Mouse (Mus musculus): ENCODE results near the gene Nol9.
"Not testable (repeated sequence)": the region's sequence is repeated elsewhere in the genome, so short reads cannot be mapped to it uniquely, and the experiment has no call there.

Nol9 gene

DNA sequence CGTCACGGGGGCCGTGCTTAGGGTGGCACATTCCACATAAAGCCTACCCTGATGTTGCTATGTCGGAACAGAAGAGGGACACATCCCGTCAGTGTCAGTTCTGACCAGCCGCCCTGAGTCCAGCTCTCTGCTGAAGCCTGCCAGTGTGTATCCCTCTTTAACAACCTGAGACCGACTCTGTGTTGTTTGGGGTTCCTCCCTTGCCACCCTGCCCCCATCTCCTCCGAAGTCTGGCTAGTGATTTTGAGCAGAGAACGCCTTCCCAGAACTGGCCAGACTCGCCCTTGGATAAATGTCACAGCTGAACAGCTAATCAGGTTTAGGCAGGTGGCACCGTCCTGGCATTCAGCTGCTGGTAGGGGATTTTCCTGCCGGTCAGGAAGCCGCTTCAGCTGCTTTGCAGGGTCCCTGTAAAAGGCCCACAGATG, 28.4 kb upstream of the Nol9 start:
- no peak for DNase-seq (ENCODE audit: low spot score in 2 of 2)

DNA sequence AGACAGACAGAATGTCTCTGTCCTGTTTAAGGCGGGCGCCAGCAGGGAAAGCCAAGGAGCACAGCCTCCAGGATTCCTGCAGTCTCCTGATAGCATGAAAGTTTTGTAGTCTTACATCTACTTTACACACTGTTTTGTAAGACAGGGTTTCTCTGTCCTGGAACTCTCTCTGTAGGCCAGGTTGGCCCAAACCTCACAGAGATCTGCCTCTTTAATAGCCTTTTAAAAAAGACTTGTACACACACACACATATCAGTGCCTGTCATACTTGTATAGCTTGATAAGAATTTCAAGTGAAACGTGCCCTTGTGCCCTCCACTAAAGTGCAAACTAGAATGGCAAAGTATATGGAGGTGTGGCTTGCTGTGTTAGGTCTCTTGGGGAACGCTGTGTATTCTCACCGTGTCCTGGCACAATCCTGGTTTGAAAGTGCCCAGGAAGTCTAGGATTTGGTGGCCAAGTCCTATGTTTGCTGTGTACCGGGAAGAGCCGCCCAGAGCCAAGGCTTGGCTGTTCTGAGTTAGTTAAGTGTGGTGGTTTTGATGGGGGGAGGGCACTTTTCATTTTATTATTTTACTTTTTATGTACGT, 27.9 kb upstream of the Nol9 start:
- no peak for DNase-seq (ENCODE audit: low spot score in 2 of 2)

DNA sequence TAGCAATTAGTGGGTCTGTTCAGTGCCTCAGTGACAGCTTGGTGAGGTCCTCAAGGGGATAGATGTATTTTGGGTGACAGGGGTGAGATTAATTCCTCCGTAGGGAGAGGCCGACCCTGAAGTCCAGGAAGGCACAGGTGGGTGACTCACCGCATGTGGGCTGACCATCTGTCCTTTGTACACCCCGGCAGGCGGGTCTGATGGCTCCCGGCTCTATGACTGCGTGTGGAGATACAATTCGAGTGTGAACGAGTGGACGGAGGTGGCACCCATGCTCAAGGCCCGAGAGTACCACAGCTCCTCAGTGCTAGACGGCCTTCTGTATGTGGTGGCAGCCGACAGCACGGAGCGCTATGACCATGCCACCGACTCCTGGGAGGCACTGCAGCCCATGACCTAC, 27.0 kb upstream of the Nol9 start:
- no peak for DNase-seq (ENCODE audit: low spot score in 2 of 2)

DNA sequence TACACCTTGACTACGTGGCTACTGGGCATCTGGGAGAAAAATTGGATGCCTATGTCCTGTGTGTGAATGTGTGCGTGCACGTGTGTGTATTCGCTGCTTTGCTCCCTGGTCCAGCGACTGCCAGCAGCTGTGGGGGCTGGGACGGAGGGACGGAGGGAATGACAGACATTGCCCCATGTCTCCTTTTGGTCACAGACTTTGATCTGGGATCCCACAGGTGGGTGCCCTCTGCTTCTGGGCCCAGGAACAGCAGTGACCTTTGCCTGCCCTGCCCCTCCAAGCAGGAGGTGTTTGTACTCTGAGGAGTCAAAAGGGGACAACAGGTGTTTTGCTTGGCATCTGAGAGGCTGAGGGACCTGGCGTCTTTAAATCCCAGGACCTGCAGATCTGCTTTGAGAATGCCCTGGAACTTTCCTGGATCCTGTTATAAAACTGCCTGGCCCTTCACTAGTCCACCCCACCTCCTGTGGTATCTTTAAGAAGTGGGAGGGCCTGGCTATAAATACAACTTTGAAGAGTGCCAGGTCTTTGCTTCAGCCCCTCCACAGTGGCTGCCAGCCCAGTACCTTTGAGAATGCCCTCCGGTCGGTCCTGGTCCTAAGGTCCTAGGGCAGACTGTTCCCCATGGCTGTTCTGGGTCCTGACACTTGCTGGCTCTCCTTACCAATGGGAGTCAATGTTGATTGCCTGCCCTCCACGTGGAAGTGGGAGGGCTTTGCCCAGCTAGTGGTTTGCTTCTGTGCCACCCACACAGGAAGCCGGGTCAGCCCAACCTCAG, 25.9 kb upstream of the Nol9 start:
- no peak for DNase-seq (ENCODE audit: low spot score in 2 of 2)

DNA sequence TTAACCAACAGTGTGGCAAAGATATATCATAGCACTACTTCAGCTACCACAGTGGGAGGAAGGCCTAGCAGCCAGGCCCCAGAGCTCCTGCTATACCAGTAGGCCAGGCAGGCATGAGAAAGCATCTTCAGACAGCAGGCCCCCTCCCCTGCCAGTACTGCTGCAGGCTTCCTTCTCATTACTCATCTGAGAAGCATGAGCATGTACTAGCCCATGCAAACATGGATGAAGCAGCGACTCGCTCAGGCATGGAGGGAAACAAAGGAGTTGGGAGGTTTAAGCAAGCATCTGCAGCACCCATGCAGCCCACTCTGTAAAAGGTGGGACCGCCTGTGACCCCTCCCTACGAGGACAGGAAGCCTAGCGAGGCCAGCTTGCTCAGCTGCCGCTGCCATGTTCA, 20.0 kb upstream of the Nol9 start:
- DNase-seq (ENCODE audit: low spot score in 2 of 2): no peak

DNA sequence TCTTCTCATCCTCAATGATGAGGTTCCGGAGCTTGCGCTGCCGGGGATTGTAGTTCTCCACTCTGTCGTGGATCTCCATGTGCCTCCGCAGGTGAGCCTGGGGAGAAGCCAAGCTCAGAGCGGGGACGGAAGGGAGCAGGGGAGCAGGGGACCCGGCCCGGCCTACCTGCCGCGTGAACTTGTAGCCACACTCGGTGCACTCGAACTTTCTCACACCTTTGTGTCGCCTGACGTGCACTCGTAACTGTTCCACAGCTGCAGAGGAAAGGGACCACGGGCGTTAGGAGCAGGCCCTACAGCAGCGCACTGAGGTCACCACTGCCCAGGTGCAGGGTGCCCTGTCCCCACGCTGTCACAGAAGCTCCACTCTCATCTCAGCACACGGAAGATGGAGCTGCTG, 19.1 kb upstream of the Nol9 start:
- no peak for DNase-seq (ENCODE audit: low spot score in 2 of 2)

DNA sequence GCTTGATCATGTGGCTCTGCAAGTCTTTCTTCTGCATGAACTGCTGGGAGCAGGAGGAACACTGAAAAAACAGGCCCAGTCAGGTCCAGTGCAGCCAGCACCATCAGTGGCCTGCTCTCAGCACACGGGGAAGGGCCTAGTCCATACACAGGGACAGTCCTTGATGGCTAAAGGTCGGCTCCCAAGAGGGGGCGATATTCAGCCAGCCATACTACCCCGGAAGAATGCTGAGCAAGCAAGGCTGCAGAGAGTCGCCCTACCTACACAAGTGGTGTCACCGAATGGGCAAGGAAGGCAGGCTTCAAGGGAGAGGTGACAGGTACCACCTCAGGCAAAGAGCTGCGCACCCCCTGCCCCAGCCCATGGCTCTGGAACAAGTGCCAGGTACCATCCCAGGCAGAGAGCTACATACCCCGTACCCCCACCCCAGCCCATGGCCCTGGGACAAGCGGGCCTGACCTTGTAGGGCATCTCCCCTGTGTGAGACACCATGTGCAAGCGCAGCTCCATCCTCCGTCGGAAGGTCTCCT, 17.5 kb upstream of the Nol9 start:
- DNase-seq (ENCODE audit: low spot score in 2 of 2): no peak

DNA sequence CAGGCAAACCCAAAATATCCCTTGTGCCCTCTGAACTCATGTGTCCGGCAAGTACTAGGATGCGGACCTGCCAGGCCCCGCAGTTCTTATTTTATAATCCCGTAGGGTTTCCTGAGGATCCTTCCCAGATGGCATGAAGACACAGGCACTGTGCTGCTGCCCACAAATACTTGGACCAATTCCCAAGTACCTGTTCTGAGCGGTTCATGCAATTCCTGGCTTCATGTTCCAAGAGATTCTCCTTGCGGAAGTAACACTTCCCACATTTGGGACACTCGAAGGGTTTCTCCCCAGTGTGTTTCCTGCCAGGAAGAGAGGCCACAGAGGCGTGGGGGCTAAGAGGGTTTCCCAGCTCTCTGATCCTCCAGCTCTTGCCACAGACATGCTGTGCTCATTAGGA, 16.6 kb upstream of the Nol9 start:
- DNase-seq (ENCODE audit: low spot score in 2 of 2): no peak

DNA sequence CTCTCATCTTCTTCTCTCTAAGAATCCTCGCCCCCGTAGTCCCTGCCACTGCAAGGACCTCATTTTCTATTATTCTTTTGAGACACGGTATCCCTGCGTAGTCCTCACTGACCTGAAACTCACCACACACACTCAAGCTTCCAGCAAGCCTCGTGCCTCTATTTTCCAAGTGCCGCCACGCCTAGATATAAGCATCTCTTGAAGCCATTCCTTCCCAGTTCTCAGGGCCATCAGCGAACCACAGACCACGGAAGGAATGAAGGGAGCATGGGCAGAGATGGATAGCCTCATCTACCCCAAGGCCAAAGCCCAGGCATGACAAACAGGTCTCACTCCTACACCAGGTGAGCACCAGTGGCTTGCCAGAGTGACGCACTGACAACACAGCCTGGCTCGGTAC, 14.6 kb upstream of the Nol9 start:
- no peak for DNase-seq (ENCODE audit: low spot score in 2 of 2)

DNA sequence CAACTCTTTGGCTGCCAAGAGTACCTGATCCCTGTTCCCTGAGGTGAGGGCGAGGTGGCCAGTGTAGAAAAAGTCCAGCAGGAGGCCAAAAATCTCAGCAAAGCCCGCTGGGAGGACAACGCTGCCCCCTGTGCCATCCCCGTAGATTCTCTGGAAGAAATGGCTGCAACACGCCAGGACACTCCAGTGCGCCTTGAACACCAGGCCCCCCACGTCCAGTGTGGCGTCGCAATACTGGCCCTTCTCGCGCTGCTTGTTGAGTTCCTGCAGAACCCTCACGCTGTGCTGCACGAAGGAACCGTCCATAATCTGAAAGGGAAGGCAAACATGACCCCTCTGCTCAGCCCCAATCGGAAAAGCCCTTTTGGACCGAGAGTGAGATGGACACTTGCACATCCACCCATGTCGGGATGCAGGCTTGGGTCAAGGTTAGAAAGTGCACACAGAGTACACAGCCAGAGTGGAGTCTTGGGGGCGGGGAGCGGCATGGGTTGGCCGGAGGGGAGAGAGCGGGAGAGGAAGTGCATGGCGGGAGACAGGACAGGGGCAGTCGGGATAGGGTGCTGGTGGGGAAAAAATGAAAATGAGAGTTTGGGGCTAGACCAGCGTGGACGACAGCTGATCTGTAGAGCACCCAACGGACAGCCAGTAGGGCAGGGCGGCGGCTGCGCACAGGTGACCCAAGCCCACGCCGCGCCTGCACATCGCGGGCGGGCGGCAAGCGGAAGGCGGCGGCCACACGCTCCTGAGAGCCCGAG, 12.2 kb upstream of the Nol9 start:
- no peak for DNase-seq (ENCODE audit: low spot score in 2 of 2)

DNA sequence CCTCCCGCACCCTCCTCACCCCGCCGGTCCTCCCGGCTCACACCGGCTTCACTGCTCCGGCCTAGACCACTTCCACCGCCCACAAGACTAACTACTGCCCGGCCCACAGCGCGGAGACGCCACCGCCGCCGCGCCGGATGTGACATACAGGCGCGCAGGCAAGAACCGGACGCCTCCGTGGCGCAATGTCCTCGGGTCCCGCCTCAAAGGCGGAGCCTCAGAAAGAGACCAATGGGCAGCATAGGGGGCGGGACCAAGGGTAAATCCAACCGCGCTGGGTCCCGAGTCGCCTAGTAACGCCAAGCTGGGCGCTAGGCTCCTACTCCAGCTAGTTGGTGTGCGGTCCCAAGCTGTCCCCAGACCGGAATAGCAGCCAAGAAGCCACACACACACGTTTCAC, 11.6 kb upstream of the Nol9 start, which contains the start of gene Zbtb48:
Zbtb48 (minus strand) TSS at position 148 of the 400 bp plus-strand sequence.
- peak; percentile 86 to 92 for DNase-seq (ENCODE audit: low spot score in 2 of 2)

DNA sequence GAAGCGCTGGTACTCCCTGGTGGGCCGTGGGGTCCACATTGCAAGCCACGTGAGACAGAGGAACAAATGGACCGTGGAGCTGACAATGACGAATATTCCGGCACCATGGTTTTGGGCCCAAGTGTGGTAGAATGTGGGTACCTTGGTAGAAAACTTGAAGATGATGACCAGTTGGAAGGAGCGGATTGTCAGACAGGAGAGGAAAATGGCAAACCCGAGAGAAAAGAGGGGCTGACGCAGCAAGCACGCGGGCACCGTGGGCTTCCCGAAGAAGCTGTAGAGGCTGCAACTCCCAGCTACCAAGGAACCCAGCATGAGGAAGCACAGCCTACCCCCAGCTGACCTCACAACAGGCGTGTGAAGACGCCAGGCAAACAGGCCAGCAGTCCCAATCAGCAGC, 10.7 kb upstream of the Nol9 start:
- no peak for DNase-seq (ENCODE audit: low spot score in 2 of 2)

DNA sequence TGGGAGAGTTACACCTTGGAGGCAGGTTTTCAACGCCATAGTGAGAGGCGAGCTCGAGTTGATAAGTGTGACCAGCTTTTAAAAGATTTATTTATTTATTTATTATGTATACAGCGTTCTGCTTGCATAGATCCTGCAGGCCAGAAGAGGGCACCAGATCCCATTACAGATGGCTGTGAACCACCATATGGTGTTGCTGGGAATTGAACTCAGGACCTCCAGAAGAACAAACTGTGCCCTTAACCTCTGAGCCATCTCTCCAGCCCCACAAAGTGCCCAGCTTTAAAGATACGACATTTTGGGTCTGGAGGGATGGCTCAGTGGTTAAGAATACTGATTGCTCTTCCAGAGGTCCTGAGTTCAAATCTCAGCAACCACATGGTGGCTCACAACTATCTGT, 10.0 kb upstream of the Nol9 start:
- no peak for DNase-seq (ENCODE audit: low spot score in 2 of 2)

DNA sequence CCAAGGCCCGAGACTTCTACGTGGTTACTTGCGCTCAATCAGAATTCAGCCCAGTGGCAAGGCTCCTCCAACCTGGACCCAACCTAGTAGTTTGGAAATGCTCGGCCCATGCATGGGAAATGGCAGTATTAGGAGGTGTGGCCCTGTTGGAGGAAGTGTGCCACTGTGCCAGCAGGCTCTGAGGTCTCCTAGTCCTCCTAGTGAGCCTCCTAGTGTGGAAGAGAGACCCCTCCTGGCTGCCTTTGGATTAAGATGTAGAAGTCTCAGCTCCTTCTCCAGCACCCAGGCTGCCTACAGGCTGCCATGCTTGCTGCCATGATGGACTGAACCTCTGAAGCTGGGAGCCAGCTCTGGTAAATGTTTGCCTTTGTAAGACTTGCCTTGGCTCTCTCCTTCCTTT, 9.1 kb upstream of the Nol9 start:
- no peak for DNase-seq (ENCODE audit: low spot score in 2 of 2)

DNA sequence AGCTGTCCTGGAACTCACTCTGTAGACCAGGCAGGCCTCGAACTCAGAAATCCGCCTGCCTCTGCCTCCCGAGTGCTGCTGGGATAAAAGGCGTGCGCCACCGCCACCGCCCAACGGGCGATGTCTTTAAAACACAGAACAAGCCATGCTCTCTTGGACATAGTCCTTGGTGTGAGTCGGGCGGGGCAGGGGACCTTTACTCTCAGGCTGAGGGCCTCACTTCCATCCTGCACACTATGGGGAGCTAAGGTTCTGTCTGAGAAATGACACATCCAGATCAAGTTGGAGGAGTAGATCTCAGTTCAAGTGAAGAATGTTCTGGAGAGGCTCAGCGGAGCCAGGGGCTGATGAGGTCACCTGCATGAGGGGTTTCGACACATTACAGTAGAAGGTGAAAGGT, 6.2 kb upstream of the Nol9 start:
- no peak for DNase-seq (ENCODE audit: low spot score in 2 of 2)

DNA sequence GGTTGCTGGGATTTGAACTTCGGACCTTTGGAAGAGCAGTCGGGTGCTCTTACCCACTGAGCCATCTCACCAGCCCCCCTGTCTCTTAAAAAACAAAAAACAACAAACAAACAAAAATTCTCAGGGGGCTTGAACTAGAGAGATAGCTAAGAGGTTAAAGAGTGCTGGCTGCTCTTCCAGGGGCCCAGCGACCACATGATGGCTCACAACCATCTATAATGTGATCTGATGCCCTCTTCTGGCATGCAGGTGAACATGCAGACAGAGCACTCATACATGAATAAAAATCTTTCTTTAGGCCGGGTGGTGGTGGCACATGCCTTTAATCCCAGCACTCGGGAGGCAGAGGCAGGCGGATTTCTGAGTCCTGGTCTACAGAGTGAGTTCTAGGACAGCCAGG, 2.7 kb upstream of the Nol9 start:
- DNase-seq (ENCODE audit: low spot score in 2 of 2): not testable (repeated sequence)

DNA sequence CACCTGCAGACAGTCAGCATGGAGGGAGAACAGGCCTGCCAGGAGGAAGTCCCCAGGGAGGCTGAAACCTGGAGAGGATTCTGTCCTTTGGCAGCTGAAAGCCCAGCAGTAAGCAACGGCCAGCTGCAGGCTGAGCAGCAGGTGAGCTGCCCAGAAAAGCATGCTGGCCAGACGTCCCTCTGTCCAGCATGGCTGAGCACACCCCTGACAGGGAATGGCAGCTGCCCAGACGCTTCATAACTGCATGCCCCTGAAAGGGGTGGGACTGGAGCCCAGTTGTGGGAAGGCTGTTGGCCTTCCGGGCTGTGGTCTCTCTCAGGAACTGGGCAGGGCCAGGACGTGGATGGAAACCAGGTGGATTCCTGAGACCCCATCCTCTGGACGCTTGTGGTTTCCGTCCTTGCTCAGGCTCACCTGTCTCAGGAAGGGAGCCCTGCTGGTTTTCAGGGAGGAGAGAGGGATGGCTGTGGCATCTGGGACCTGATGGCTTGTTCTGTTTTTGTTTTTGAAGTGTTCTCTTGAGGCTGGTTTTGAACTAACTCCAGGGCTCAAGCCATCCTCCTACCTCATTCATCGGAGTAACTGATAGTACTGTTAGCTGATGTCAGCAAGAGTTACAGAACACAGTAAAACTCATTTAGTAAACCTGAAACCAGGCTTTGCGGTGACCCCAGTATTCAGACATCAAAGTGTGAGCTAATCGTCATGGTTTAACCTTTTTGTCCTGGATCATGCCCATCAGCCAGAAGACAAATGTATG, 716 bp upstream of the Nol9 start, which contains the start of gene Tas1r1:
Tas1r1 (minus strand) TSS at position 344 of the 760 bp plus-strand sequence.
- DNase-seq (ENCODE audit: low spot score in 2 of 2): no peak

DNA sequence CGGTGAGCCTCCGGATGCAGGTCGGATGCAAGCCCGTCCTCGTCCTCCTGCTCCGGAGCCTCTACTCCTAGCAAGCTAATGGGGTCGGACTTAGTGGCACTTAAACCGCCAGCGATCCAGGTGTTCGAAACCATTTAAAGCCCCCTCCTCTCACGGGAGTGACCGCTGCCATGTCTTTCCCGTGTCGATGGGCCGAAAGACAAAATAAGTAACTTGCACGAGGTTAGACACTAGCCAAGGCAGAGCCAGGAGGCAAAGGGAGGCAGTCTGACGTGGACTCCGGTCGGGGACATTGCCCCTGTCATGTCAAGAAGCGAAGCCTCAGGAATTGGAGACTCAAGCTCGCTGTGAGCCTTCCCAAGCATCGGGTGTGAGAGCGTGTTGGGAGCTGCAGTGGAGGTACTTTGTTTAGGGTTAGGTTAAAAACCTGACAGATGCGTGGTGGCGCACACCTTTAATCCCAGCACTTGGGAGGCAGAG, 750 bp downstream of the Nol9 start:
- no peak for DNase-seq (ENCODE audit: low spot score in 2 of 2)

DNA sequence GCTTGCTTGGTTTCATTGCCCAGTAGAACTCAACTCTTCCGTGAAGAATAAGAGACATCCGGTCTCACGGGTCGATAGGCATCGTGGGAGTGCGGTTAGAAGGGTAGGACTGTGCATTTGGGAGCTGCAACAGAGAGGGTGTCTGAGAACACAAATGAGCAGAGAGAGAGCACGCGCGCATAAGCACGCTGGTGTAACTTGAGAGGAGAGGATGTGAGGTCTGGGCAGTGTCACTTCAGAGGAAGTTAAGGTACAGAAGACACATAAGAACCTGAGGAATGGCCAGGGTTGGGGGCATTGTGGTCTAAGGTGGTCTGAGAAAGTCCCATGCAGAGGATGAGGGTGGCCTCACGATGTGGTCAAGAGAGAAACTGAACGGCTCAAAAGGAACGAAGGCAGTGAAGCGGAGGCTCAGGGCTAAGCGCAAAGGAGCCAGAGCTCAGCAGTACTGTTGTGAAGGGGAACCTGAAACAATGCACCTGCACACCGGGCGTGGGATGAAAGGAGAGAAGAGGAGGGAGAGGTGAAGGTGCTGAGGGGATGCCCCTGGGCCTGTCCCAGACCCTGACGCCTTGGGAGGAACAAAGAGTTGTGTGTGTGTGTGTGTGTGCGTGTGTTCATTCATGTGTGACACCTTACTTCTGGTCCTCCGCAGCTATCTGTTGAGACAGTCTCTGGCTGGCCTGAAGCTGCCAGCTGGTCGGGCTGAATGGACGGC, 3.0 kb downstream of the Nol9 start:
- no peak for DNase-seq (ENCODE audit: low spot score in 2 of 2)

DNA sequence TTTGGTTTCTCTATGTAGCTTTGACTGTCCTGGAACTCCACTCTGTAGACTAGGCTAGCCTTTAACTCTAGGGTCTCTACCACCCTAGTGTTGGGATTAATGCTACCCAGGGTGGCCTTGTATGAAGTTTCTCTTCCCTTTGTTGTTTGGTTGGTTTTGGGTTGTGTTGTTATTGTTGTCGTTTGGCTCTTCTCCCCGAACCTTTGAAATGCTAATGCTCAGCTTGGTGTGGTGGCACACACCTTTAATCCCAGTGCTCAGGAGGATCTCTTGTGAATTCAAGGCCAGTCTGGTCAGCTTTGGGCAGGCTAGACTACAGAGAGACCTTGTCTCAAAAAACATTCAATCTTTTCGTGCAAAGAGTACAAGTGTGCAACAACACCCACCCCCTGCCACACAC, 4.0 kb downstream of the Nol9 start:
- DNase-seq (ENCODE audit: low spot score in 2 of 2): no peak

DNA sequence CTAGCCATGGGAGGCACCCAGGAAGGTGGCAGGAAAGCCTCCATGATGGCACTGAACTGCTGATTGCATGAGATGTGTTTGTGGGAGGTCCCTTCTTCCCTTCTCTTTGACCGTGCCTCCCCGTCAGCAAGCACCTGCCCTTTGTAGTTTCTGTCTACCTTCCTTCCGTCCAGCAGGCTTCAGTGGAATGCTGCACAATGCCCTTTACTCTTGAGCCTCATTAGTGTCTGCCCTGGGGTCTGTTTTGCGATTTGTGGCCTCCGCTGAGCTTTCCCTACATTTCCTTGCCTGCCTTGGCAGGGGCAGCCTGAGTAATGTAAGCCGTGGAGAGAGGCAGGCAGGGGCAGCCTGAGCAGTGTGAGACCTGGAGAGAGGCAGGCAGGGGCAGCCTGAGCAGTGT, 5.5 kb downstream of the Nol9 start:
- no peak for DNase-seq (ENCODE audit: low spot score in 2 of 2)
